Mouse (Mus musculus): ENCODE data around the gene Dbn1.

Dbn1 gene

GRCm38 (mm10) chr13:55487578-55488498 is at the start of gene Dbn1:
TSS of gene Dbn1 (minus strand) at chr13:55488111.
- DNase-seq, result peak; percentile 54

GRCm38 (mm10) chr13:55536194-55537175 is 48.6 kb upstream of the Dbn1 start, which contains the start of gene Ddx41:
TSS of gene Ddx41 (minus strand) at chr13:55536658.
- DNase-seq, result peak; percentile 100

DNA sequence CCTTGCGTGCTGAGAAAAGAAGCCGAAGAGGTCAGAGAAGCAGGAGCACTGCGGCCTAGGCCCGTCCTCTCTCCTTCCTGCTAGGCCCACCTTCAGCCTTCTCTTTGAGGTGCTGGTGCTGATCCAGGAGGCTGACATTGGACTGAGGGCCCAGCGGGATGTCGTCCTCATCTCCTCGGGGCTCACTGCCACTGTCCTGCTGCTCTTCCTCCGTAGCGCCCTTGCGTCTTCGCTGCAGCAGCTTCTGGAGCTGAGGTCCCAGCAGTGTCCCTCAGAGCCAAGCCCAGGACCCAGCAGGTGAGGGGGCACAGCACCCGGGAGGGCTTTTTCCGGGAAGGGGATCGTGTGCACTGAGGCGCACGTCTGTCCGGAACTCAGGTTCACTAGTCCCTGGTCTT is 47.9 kb upstream of the Dbn1 start:
- DNase-seq, result no peak

GRCm38 (mm10) chr13:55535191-55535590 is 47.3 kb upstream of the Dbn1 start:
- no peak for DNase-seq

- DNase-seq, result no peak
These were observed 41.4 kb upstream of the Dbn1 start, which contains the start of gene Dok3 for GRCm38 (mm10) chr13:55529198-55529915. TSS of gene Dok3 (minus strand) at chr13:55529296.

- no peak for DNase-seq
These were observed 40.2 kb upstream of the Dbn1 start for GRCm38 (mm10) chr13:55527834-55528772.

GRCm38 (mm10) chr13:55527212-55527611 is 39.3 kb upstream of the Dbn1 start:
- DNase-seq, result no peak

DNA sequence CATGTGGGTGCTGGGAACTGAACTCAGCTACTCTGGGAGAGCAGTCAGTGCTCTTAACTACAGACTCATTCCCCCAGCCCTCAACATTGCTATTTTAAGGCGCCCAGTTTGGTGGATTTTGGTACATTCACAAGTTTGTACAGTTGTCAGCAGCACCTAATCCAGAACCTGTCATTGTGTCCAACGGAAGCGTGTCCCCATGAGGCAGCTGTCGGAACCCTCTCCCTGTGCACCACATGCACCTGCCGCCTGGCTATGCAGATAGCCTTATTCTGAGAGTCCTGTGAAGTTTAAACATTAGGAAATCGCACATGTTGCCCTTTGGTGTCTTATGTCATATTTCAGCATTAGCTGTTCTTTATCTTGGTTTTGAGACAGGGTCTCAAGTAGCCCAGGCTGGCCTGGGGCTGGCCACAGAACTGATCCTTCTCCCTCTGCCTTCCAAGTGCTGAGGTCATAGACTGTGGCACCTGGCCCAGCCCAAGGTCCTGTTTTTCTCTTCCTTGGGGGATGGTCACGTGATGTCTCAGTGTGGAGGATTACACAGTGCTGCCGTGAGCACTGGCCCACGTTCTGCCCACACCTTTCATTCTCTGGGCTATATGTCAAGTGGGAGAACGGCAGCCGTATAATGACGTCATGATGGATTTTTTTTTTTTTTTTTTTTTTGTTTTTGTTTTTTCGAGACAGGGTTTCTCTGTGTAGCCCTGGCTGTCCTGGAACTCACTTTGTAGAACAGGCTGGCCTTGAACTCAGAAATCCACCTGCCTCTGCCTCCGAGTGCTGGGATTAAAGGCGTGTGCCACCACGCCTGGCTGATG is 38.0 kb upstream of the Dbn1 start:
- no peak for DNase-seq

DNA sequence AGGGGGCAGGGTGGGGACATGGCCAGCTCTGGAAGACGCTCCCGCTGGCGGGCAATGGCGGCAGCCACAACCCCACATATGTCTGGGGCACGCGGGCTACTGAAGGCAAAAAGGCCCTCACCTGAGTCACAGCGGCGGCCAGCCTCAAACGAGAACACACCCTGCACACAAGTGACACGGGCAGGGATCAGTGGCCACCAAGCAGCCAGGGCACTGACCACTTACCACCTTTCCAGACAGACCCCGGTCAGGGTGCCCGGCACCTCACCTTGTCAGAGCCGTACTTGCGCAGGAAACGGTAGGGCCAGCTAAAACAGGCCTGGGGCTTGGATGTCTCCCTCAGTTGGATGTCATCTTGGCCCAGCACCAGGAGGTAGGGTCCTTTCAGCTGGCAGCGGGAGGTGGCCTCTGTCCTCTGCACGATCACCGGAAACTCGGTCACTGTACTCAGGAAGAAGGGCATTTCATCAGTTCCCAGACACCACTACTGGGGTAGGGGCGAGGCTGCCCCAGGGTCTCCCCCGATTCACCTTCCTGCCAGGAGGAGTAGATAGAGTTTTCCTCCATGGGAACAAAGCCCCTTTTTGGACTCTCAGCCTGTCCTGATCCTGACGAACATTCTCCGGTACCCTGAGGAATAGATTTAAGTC is 36.2 kb upstream of the Dbn1 start:
- DNase-seq, result no peak

DNA sequence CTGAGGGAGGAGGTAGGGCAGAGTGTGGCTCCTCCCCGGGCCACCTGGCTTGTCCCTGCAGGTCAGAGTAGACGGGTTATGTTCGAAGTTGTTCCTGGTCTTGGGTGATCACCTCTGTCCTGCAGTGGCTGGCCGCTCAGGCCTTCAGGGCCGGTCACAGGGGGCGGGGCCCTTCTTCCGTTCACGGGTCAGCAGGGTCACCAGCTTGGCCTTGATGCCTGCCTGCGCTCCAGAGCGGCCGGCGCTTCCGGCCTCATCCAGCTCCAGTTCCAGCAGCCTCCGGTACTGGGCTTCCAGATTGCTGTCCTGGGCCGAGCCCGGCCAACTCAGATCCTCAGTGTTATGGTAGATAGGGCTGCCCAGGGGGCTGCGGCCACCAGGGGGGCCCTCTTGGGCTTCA is 35.4 kb upstream of the Dbn1 start:
- DNase-seq, result no peak

DNA sequence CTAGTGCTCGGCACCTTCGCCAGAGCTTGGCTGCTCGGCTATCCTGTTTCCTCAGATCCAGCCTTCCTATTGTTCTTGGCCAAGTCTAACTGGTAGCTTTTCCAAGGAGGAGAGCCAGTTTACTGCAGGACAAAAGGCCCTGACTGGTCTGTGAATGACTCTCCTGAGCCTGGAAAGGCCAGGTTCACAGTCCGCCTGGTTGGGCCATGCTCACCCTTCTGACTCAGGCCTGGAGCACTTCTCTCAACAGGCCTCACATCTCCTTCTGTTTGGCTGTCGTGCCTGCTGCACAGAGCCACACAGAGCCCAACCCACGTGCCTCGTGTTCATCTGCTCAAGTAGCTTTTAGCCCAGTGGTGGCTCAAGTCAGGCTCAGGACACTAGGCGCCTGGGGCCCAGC is 34.8 kb upstream of the Dbn1 start:
- DNase-seq, result no peak

DNA sequence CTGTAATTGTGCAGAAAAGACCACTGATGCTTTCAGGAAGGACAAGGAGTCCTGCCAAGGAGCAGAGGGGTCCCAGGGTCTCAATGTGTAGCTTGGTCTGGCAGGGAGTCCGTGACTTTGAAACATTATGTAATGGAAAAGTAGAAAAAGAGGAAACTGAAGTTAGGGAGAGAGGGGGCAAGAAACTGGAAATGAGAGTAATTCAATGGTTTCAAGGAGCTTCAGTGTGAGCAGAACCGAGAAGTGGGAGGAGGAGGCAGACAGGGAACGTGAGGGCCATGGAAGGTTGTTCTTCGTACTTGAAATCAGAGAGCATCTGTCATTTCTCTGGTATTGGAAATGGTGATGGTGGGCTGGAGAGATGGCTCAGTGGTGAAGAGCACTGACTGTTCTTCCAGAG is 31.7 kb upstream of the Dbn1 start:
- DNase-seq, result no peak

DNA sequence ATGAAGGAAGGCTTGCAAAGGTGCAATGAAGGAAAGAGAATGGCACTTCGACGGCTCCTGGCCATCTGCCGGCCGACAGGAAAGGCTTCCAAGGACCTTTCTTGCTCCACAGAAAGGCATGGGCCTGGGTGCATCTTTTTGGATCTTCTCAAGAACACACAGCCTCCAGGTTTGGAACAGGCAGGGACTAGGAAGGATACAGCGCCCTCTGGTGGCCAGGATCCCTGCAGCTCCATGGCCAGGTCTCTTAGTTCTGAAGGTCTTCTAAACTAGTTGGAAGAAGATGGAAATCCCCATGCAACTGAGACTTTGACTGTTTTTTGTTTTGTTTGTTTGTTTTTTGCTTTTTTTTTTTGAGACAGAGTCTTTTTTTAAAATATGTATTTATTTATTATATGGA is 29.0 kb upstream of the Dbn1 start:
- peak; percentile 86 for DNase-seq

- no peak for DNase-seq
These were observed 25.9 kb upstream of the Dbn1 start for GRCm38 (mm10) chr13:55513828-55514227.

GRCm38 (mm10) chr13:55513111-55513748 is 25.3 kb upstream of the Dbn1 start, which contains the start of gene Pdlim7:
TSS of gene Pdlim7 (minus strand) at chr13:55513676.
- peak; percentile 86 for DNase-seq

DNA sequence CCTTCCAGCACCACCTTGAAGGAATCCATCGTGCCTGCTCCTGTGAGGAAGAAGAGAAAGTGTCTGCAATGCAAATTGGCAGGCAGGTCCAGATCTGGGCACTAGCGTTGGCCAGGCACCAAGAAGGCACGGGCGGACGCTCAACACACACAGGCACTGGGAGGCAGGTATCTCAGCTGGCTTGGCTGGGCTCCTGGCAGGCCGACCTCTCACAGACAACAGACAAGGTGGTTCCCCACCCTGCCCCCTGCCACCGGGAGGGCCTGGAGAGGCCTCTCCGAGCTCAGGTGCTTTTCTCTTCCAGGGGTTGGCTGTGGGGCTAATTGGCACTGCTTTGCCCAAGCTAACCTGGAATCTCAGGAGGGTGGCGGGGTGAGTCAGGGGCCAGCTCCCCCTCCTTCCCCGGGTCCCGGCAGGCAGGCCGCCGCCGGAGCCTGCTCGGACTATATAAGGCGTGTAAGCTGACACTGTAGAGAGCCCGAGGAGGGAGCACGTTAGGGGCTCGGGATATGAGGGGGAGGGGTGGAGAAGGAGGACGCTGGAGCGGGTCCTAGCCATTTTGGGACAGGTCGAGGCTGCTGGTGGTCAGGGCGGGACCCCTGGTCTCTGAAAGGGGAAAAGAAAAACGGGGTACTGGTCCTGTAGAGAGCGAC is 24.6 kb upstream of the Dbn1 start:
- no peak for DNase-seq

- no peak for DNase-seq
These were observed 23.6 kb upstream of the Dbn1 start for GRCm38 (mm10) chr13:55511492-55511861.

DNA sequence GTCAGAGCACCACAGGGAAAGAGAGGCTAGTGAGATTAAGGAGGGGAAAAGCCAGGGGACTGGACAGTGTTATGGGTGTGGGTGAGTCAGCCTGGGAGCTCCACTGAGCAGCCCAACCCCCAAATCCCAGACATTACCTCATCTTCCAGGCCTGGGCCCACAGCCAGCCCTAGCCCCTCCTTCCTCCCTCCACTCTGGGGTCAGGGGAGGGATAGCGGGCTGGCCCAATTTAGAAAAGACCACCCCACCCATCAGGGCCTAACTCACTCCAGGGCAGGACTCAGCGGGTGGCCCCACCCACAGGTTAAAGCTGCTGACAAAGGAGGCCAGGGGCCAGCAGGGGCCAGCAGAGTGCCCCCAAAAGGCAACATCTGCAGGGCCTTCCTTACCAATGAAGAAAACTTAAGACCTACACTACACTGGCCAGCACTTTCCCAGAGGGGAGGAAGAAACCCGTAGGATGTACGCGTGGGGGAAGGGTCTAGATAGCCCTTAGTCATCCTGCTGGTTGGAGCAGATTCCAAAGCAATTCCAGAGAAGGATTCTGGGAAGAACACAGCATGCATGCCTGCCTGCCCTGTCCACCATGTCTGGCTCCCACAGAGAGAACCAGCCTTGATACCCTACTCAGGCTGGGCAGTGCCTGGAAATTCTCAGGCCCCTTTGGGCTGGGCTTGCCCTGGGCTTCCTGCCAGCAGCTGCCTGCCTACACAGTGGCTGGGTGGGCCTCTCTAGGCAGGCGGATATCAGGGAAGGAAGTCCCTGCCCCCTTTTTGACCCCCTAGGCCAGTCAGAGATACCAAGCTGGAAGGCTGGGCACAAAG is 23.0 kb upstream of the Dbn1 start:
- DNase-seq, result no peak

Measured in right cerebral cortex, adult 18-20 months (tissue).